Mouse (Mus musculus): ENCODE measurements around the gene Chuk. TPM values are rescaled to one million over a fixed set of nuclear protein-coding genes. Genes with fewer than 3 reads are reported as not detected.
"Not testable (repeated sequence)": the region's sequence is repeated elsewhere in the genome, so short reads cannot be mapped to it uniquely, and the experiment has no call there.

Gene Chuk
- 10 to 100 TPM; 40.9 to 54.5 TPM for total RNA-seq (2021)
- long read RNA-seq, experiment 1, partial matches to known transcripts, result 2 of 14 reads
- long read RNA-seq, experiment 1, other reads (novel, unspliced or antisense), result 4 of 14 reads
- long read RNA-seq, experiment 2, partial matches to known transcripts, result 0 of 14 reads
- long read RNA-seq, experiment 2, other reads (novel, unspliced or antisense), result 9 of 14 reads

- DNase-seq (ENCODE audit: low spot score in 2 of 2), result peak; percentile 93 to 95
- intact Hi-C loops (cut with DNase I), result no loop called here
Observed at GRCm38 (mm10) chr19:44106831-44107660, at the start of gene Chuk. Gene Chuk, minus strand, starts transcription at chr19:44107480.

GRCm38 (mm10) chr19:44157005-44157404, 49.7 kb upstream of the Chuk start:
- no peak for DNase-seq (ENCODE audit: low spot score in 2 of 2)
- intact Hi-C loops (cut with DNase I), result no loop called here

- intact Hi-C loops (cut with DNase I), result no loop called here
- no peak for DNase-seq (ENCODE audit: low spot score in 2 of 2)
Observed at GRCm38 (mm10) chr19:44153781-44154180, 46.5 kb upstream of the Chuk start.

GRCm38 (mm10) chr19:44148991-44149390, 41.7 kb upstream of the Chuk start:
- intact Hi-C loops (cut with DNase I), result no loop called here
- DNase-seq (ENCODE audit: low spot score in 2 of 2), result no peak

GRCm38 (mm10) chr19:44148345-44148744, 41.1 kb upstream of the Chuk start:
- DNase-seq (ENCODE audit: low spot score in 2 of 2), result no peak
- intact Hi-C loops (cut with DNase I), result no loop called here

- intact Hi-C loops (cut with DNase I), result no loop called here
- DNase-seq (ENCODE audit: low spot score in 2 of 2), result no peak
Observed at GRCm38 (mm10) chr19:44146951-44147350, 39.7 kb upstream of the Chuk start.

- intact Hi-C loops (cut with DNase I), result no loop called here
- no peak for DNase-seq (ENCODE audit: low spot score in 2 of 2)
Observed at GRCm38 (mm10) chr19:44146568-44146879, 39.2 kb upstream of the Chuk start.

- intact Hi-C loops (cut with DNase I), result no loop called here
- peak; percentile 85 to 88 for DNase-seq (ENCODE audit: low spot score in 2 of 2)
Observed at GRCm38 (mm10) chr19:44145702-44146567, 38.7 kb upstream of the Chuk start, which contains the start of gene Bloc1s2. Gene Bloc1s2, minus strand, starts transcription at chr19:44146446.

GRCm38 (mm10) chr19:44144366-44144765, 37.1 kb upstream of the Chuk start:
- intact Hi-C loops (cut with DNase I), result no loop called here
- DNase-seq (ENCODE audit: low spot score in 2 of 2), result no peak

- intact Hi-C loops (cut with DNase I), result no loop called here
- DNase-seq (ENCODE audit: low spot score in 2 of 2), result no peak
Observed at GRCm38 (mm10) chr19:44135960-44136485, 28.7 kb upstream of the Chuk start.

- intact Hi-C loops (cut with DNase I), result no loop called here
- peak; percentile 91 to 93 for DNase-seq (ENCODE audit: low spot score in 2 of 2)
Observed at GRCm38 (mm10) chr19:44135072-44135959, 28.0 kb upstream of the Chuk start, which contains the start of gene Cwf19l1. Gene Cwf19l1, minus strand, starts transcription at chr19:44135876.

- intact Hi-C loops (cut with DNase I), result no loop called here
Observed at GRCm38 (mm10) chr19:44132917-44133316, 25.6 kb upstream of the Chuk start.

GRCm38 (mm10) chr19:44128560-44128959, 21.3 kb upstream of the Chuk start:
- no peak for DNase-seq (ENCODE audit: low spot score in 2 of 2)
- intact Hi-C loops (cut with DNase I), result no loop called here

More at GRCm38 (mm10) chr19:44132917-44133316, 25.6 kb upstream of the Chuk start:
- no peak for DNase-seq (ENCODE audit: low spot score in 2 of 2)

GRCm38 (mm10) chr19:44127729-44128497, 20.6 kb upstream of the Chuk start:
- no peak for DNase-seq (ENCODE audit: low spot score in 2 of 2)
- intact Hi-C loops (cut with DNase I), result no loop called here

GRCm38 (mm10) chr19:44121137-44121536, 13.9 kb upstream of the Chuk start:
- intact Hi-C loops (cut with DNase I), result no loop called here

GRCm38 (mm10) chr19:44120686-44121085, 13.4 kb upstream of the Chuk start:
- DNase-seq (ENCODE audit: low spot score in 2 of 2); intact Hi-C loops (cut with DNase I): not testable (repeated sequence)

More at GRCm38 (mm10) chr19:44121137-44121536, 13.9 kb upstream of the Chuk start:
- no peak for DNase-seq (ENCODE audit: low spot score in 2 of 2)

GRCm38 (mm10) chr19:44117793-44118192, 10.5 kb upstream of the Chuk start:
- intact Hi-C loops (cut with DNase I), result no loop called here
- DNase-seq (ENCODE audit: low spot score in 2 of 2), result no peak

- intact Hi-C loops (cut with DNase I), result no loop called here
- DNase-seq (ENCODE audit: low spot score in 2 of 2), result peak in 1 of 2 experiments; percentile 33
Observed at GRCm38 (mm10) chr19:44111706-44112105, 4.4 kb upstream of the Chuk start.

All from left cerebral cortex, postnatal 14 days (tissue).